Mouse (Mus musculus): ENCODE results near the gene Sema4c.

DNA sequence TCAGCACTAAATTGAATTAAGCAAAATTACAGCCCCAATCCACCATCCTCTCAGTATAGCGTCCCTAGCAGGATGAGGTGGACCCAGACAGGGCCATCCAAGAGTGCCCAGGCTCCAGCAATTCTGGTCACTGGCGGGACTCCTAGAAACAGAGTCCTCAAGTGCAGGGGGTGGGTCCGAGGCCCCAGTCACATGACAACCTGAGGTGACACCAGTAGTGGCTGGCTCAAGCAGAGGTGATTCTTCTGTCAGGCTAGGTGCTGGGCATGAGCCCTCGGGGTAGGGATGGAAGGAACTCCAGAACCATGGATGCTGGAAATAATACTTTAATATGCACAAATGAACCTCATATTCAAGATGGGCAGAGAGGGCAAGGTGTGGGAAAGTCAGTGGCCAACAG lies 4.2 kb upstream of the Sema4c start:
- TF ChIP-seq CTCF (conservative IDR thresholded peaks at IDR 0.05; ENCODE audit: insufficient read depth, insufficient read length, low read depth, low read length) (no peak), POLR2A (IDR thresholded peaks at IDR 0.05; ENCODE audit: low read depth, low read length) (no peak)
